ENCODE assay signal across 8 mouse cellular contexts in genomic region chr3:94838631-94839030, GRCm38 (mm10). TPM values are rescaled to one million over a fixed set of nuclear protein-coding genes. Genes with fewer than 3 reads are reported as not detected.
A peak's percentile ranks its signal among the peaks of the same experiment; 100 is the strongest.
DNase-seq lines count a peak whose midpoint lies in the region; ATAC-seq and TF ChIP-seq lines count a peak whose summit lies in the region.

No protein-coding gene starts in this region.

- TF ChIP-seq CTCF in liver, postnatal 0 days (IDR thresholded peaks at IDR 0.05; ENCODE audit: low read depth) = no peak

- peak overlapping the region; percentile 99 for H3K27ac ChIP-seq in embryonic facial prominence, embryonic 12.5 days
- peak overlapping the region; percentile 99 for H3K27ac ChIP-seq in liver, postnatal 0 days (ENCODE audit: low read depth)
- H3K27ac ChIP-seq in stomach, embryonic 15.5 days = peak overlapping the region; percentile 98

- no peaks in the 10 kb centered on the region for H3K27me3 ChIP-seq in megakaryocyte, embryonic 14.5 days (replicated peaks)
- no peaks in the 10 kb centered on the region for H3K27me3 ChIP-seq in embryonic facial prominence, embryonic 12.5 days
- H3K27me3 ChIP-seq in liver, postnatal 0 days (ENCODE audit: insufficient read depth, low read length) = no peaks in the 10 kb centered on the region
- no peaks in the 10 kb centered on the region for H3K27me3 ChIP-seq in stomach, embryonic 15.5 days (replicated peaks)

- peaks cover 18% of the 10 kb centered on the region for H3K4me1 ChIP-seq in megakaryocyte, embryonic 14.5 days
- H3K4me1 ChIP-seq in embryonic facial prominence, embryonic 12.5 days = peaks cover 8% of the 10 kb centered on the region
- H3K4me1 ChIP-seq in liver, postnatal 0 days (ENCODE audit: insufficient read depth) = peaks cover 13% of the 10 kb centered on the region
- H3K4me1 ChIP-seq in stomach, embryonic 15.5 days = no peaks in the 10 kb centered on the region

- peak overlapping the region; percentile 74 for H3K4me2 ChIP-seq in embryonic facial prominence, embryonic 12.5 days (replicated peaks)
- H3K4me2 ChIP-seq in liver, postnatal 0 days (ENCODE audit: low read depth, low read length) = peak overlapping the region; percentile 79
- H3K4me2 ChIP-seq in stomach, embryonic 15.5 days = peak overlapping the region; percentile 68

- 24% methylated on average over 9 of the region's 9 CpGs for WGBS in embryonic facial prominence, embryonic 12.5 days
- 15% methylated on average over 9 of the region's 9 CpGs for WGBS in liver, postnatal 0 days (ENCODE audit: insufficient replicate concordance)
- WGBS in stomach, embryonic 15.5 days = 9% methylated on average over 9 of the region's 9 CpGs

- peak overlapping the region; percentile 96 for H3K4me3 ChIP-seq in megakaryocyte, embryonic 14.5 days (replicated peaks)
- peak overlapping the region; percentile 63 for H3K4me3 ChIP-seq in embryonic facial prominence, embryonic 12.5 days
- H3K4me3 ChIP-seq in liver, postnatal 0 days (ENCODE audit: low read depth, low read length) = peak overlapping the region; percentile 95
- H3K4me3 ChIP-seq in stomach, embryonic 15.5 days (replicated peaks) = peak overlapping the region; percentile 68

- H3K9me3 ChIP-seq in megakaryocyte, embryonic 14.5 days = no peaks in the 10 kb centered on the region
- no peaks in the 10 kb centered on the region for H3K9me3 ChIP-seq in embryonic facial prominence, embryonic 12.5 days
- H3K9me3 ChIP-seq in liver, postnatal 0 days (ENCODE audit: low read length) = no peaks in the 10 kb centered on the region
- H3K9me3 ChIP-seq in stomach, embryonic 15.5 days = no peaks in the 10 kb centered on the region

- ATAC-seq in megakaryocyte, adult 5-6 weeks (ENCODE audit: poor library complexity, severe bottlenecking) = no peak
- ATAC-seq in embryonic facial prominence, embryonic 12.5 days (ENCODE audit: insufficient number of reproducible peaks, insufficient read depth, low FRiP score, low TSS enrichment) = no peak
- ATAC-seq in liver, postnatal 0 days = no peak
- ATAC-seq in stomach, embryonic 15.5 days (ENCODE audit: insufficient read depth, low FRiP score, low read depth) = no peak

- intact Hi-C loops in heart, postnatal 36 days (cut with DNase I) = no loop called here

- H3K36me3 ChIP-seq in megakaryocyte, embryonic 14.5 days (replicated peaks; ENCODE audit: low read length) = no peaks in the 10 kb centered on the region
- H3K36me3 ChIP-seq in embryonic facial prominence, embryonic 12.5 days = no peaks in the 10 kb centered on the region
- no peaks in the 10 kb centered on the region for H3K36me3 ChIP-seq in liver, postnatal 0 days (replicated peaks; ENCODE audit: insufficient read depth, low read length)
- H3K36me3 ChIP-seq in stomach, embryonic 15.5 days = no peaks in the 10 kb centered on the region

- no peak for TF ChIP-seq EP300 in liver, postnatal 0 days (IDR thresholded peaks at IDR 0.05; ENCODE audit: low read depth)

- DNase-seq in heart, postnatal 36 days = peak; percentile 31 to 38
- DNase-seq in liver, postnatal 0 days = no peak
- no peak for DNase-seq in urinary bladder, postnatal 25 days (ENCODE audit: low spot score)
- no peak for DNase-seq in layer of hippocampus, adult 9-10 months (ENCODE audit: low spot score)

- H3K9ac ChIP-seq in embryonic facial prominence, embryonic 12.5 days = peak overlapping the region; percentile 87
- peak overlapping the region; percentile 92 for H3K9ac ChIP-seq in liver, postnatal 0 days (replicated peaks)
- peak overlapping the region; percentile 70 for H3K9ac ChIP-seq in stomach, embryonic 15.5 days

RNA-seq across cellular contexts. Expression of gene Pogz, which starts 1.3 kb away (rescaled TPM):
- 18.3 and 29.1 TPM in 2 replicates for polyA plus RNA-seq in megakaryocyte, embryonic 14.5 days (2012; ENCODE audit: insufficient read depth, low replicate concordance)
- total RNA-seq in megakaryocyte, adult 5-6 weeks (2015) = 28.8 and 41.8 TPM in 2 replicates
- 12.1 and 14.4 TPM in 2 replicates for total RNA-seq in megakaryocyte, adult 5-6 weeks (2017)
- polyA plus RNA-seq in embryonic facial prominence, embryonic 12.5 days (2016; fragmentation: Nextera tagmentation; extraction: Ambion mirVana) = 20.4 and 22.9 TPM in 2 replicates
- 10 to 100 TPM; 18.7 to 21.5 TPM for total RNA-seq in heart, postnatal 36 days (2021)
- 2.9 and 3.3 TPM in 2 replicates for polyA plus RNA-seq in liver, postnatal 0 days (2015; fragmentation: Nextera tagmentation; extraction: Ambion mirVana)
- 14.6 and 15.3 TPM in 2 replicates for polyA plus RNA-seq in stomach, embryonic 15.5 days (2015; fragmentation: Nextera tagmentation; extraction: Ambion mirVana)

RNA-seq across cellular contexts. Expression of gene Psmb4, which starts 48.1 kb away (rescaled TPM):
- polyA plus RNA-seq in megakaryocyte, embryonic 14.5 days (2012; ENCODE audit: insufficient read depth, low replicate concordance) = 186 and 205 TPM in 2 replicates
- total RNA-seq in megakaryocyte, adult 5-6 weeks (2015) = 344 and 379 TPM in 2 replicates
- total RNA-seq in megakaryocyte, adult 5-6 weeks (2017) = 179 and 223 TPM in 2 replicates
- 313 and 349 TPM in 2 replicates for polyA plus RNA-seq in embryonic facial prominence, embryonic 12.5 days (2016; fragmentation: Nextera tagmentation; extraction: Ambion mirVana)
- total RNA-seq in heart, postnatal 36 days (2021) = 100 to 1,000 TPM; 231 to 243 TPM
- 172 and 174 TPM in 2 replicates for polyA plus RNA-seq in liver, postnatal 0 days (2015; fragmentation: Nextera tagmentation; extraction: Ambion mirVana)
- 315 and 328 TPM in 2 replicates for polyA plus RNA-seq in stomach, embryonic 15.5 days (2015; fragmentation: Nextera tagmentation; extraction: Ambion mirVana)

RNA-seq across cellular contexts. Expression of gene Cgn, which starts 52.3 kb away (rescaled TPM):
- polyA plus RNA-seq in megakaryocyte, embryonic 14.5 days (2012; ENCODE audit: insufficient read depth, low replicate concordance) = 0.20 TPM in 1 of 2 replicates, not detected in the other
- not detected in 2 replicates for total RNA-seq in megakaryocyte, adult 5-6 weeks (2015)
- not detected in 2 replicates for total RNA-seq in megakaryocyte, adult 5-6 weeks (2017)
- 7.2 and 8.1 TPM in 2 replicates for polyA plus RNA-seq in embryonic facial prominence, embryonic 12.5 days (2016; fragmentation: Nextera tagmentation; extraction: Ambion mirVana)
- total RNA-seq in heart, postnatal 36 days (2021) = under 1 TPM; 0.35 to 0.83 TPM
- polyA plus RNA-seq in liver, postnatal 0 days (2015; fragmentation: Nextera tagmentation; extraction: Ambion mirVana) = 8.7 and 9.5 TPM in 2 replicates
- 51.0 and 56.7 TPM in 2 replicates for polyA plus RNA-seq in stomach, embryonic 15.5 days (2015; fragmentation: Nextera tagmentation; extraction: Ambion mirVana)

Comparison
In these comparisons a context has a peak if more than half of its experiments do, and no peak if none do; other contexts are left out.
1. DNase-seq: peak in heart, postnatal 36 days (2 of 2); none in liver, postnatal 0 days (single experiment), urinary bladder, postnatal 25 days (single experiment) and layer of hippocampus, adult 9-10 months (single experiment).
2. Peak in every context shown above with its lines, with median percentiles within 50 percentile points of each other: H3K4me3 ChIP-seq, H3K27ac ChIP-seq, H3K4me2 ChIP-seq and H3K9ac ChIP-seq.